Mouse (Mus musculus): ENCODE results near the gene Qrich2. TPM values are rescaled to one million over a fixed set of nuclear protein-coding genes. Genes with fewer than 3 reads are reported as not detected.

Gene Qrich2
- polyA plus RNA-seq (2021; fragmentation: Nextera tagmentation), result 0.18 TPM in 1 of 2 replicates, not detected in the other
- long read RNA-seq, experiment 1, result 0 reads
- long read RNA-seq, experiment 2, result 0 reads

DNA sequence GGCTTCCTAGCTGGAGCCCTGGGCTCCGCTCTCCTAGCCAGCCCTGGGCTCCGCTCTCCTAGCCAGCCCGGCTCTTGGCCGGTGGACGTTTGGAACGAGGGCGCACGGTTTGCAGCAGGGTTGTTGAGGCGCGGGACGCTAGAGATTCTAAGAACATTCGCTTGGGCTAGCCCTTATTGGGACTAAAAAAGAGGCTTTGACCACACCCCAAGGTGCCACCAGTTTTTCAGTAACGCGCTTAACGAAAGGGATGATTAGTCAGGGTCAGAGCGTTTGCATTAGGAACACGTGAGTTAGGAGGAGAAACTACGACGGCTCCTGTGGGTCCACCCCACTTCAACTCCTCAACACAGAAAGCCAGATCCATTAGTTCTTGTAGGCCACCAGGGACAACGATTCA is at the start of gene Qrich2:
Gene Qrich2, minus strand, starts transcription at position 101 of the 400 bp plus-strand sequence.

DNA sequence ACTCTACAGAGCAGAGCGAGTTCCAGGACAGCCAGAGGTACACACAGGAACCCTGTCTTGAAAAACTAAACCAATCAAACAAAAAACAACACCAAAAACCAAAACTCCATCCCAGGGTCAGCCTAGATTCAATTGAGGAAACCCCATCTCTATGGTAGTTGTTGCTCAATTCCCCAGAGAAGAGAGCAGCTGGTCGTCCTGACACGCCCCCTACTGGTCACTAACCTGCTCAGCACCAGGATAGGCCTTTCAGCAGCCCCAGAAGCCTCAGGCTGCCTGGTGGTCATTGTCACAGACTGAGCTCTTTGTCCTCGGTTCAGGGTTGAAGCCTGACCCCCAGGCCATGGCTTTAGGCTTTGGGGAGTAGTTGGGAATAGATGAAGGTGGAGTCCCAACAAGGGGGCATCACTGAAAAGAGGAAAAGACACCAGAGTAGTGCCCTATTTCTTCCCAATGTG is 27.8 kb upstream of the Qrich2 start, which contains the start of gene Prpsap1:
Gene Prpsap1, minus strand, starts transcription at position 408 of the 458 bp plus-strand sequence.

DNA sequence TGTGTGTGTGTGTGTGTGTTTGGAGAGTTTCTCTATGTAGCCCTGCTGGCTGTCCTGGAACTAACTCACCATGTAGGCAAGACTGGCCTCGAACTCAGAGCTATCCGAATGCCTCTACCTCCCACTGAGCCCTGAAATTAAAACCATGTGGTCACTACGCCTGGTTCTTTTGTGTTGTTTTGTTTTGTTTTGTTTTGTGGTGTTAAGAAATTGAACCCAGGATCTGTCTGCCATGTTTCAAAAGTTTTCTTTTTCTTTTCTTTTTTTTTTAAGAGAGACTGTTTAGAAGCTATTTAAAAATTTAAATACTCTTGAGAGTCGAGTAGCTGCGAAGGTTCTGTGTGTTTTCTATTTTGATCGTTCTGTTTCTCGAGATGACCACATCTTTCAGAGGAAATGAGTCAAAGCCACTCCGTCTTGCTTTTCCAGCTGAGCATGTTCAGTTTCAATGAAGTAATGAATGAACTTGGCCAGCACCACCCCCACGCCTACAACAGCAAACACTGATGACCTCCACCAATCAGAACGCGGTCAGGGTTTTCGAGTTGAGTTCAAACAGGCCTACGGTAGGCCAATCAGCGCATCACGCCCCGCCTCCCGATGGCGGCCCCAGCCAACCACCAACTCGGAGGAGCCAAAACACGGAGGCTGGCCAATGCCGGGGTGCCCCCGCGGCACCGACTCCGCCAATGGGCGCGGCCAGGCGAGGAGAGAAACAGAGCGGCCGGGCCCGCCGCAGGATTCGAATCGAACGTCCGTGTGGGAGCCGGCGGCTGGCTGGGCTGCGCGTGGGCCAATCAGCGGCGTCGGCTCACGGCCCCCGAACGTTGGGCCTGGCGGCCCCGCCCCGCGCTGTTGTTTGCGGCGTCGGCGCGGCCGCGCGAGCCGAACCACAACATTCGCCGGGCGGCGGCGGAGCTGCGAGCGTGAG is 32.4 kb downstream of the Qrich2 start, which contains the start of gene Ubald2:
Gene Ubald2, plus strand, starts transcription at position 739 of the 931 bp plus-strand sequence.

DNA sequence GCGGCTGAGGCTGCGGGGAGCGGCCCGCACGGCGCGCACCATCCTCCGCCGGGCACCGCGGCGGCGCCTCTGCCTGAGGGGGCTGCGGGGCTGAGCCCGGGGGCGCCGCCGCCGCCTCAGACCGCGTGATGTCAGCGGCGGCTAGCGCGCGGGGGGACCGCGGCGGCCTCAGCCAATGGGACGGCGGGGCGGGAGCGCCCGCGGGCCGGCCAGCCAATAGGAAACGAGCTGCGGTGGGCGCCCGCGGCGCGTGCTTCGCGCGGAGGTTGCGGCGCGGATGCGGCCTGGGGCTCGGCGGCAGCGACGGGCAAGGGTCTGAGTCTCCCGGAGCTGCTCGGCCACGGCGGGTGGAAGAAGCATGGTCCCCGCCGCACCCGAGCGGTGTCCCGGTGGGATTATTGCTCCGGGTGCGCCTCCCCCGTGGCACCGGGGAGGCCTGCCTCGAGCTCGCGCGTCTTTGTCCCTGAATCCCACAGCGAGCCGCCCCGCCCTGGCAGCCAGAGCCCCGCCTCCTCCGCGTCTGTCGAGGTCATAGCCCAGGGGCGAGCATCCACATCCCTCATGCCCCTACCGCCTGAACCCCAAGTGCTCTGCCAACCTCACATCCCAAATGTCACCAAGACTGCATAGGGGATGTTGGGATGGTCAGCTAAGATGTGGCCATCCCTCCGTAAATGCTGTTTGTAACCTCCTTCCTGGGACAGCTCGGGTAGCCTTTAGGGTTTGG is 53.0 kb downstream of the Qrich2 start, which contains the start of gene Rnf157:
Gene Rnf157, minus strand, starts transcription at position 129 of the 727 bp plus-strand sequence.

Other genes with a start within 250 kb of the Qrich2 start
- 0.38 and 0.49 TPM in 2 replicates for gene Evpl, start 228.2 kb downstream of the Qrich2 start, polyA plus RNA-seq (2021; fragmentation: Nextera tagmentation)
- 29.3 and 32.2 TPM in 2 replicates for gene Srp68, start 192.0 kb downstream of the Qrich2 start, polyA plus RNA-seq (2021; fragmentation: Nextera tagmentation)
- 0.18 and 0.33 TPM in 2 replicates for gene Galr2, start 185.3 kb downstream of the Qrich2 start, polyA plus RNA-seq (2021; fragmentation: Nextera tagmentation)
- gene Exoc7, start 159.0 kb downstream of the Qrich2 start, polyA plus RNA-seq (2021; fragmentation: Nextera tagmentation), result 45.3 and 58.0 TPM in 2 replicates
- 2.8 and 4.0 TPM in 2 replicates for gene Foxj1, start 130.8 kb downstream of the Qrich2 start, polyA plus RNA-seq (2021; fragmentation: Nextera tagmentation)
- 29.6 and 31.2 TPM in 2 replicates for gene Rnf157, start 53.2 kb downstream of the Qrich2 start, polyA plus RNA-seq (2021; fragmentation: Nextera tagmentation)
- 4.3 and 6.8 TPM in 2 replicates for gene Ubald2, start 32.1 kb downstream of the Qrich2 start, polyA plus RNA-seq (2021; fragmentation: Nextera tagmentation)
- gene Prpsap1, start 28.0 kb upstream of the Qrich2 start, polyA plus RNA-seq (2021; fragmentation: Nextera tagmentation), result 58.7 and 68.3 TPM in 2 replicates
- gene Sphk1, start 64.7 kb upstream of the Qrich2 start, polyA plus RNA-seq (2021; fragmentation: Nextera tagmentation), result 0.93 and 3.0 TPM in 2 replicates
- gene Ube2o, start 115.2 kb upstream of the Qrich2 start, polyA plus RNA-seq (2021; fragmentation: Nextera tagmentation), result 13.6 TPM in 2 replicates
- not detected in 2 replicates for gene Aanat, start 120.2 kb upstream of the Qrich2 start, polyA plus RNA-seq (2021; fragmentation: Nextera tagmentation)
- gene Rhbdf2, start 160.8 kb upstream of the Qrich2 start, polyA plus RNA-seq (2021; fragmentation: Nextera tagmentation), result 0.29 and 0.50 TPM in 2 replicates
- gene Prcd, start 187.3 kb upstream of the Qrich2 start, polyA plus RNA-seq (2021; fragmentation: Nextera tagmentation), result 7.2 and 22.4 TPM in 2 replicates
- gene Cygb, start 188.1 kb upstream of the Qrich2 start, polyA plus RNA-seq (2021; fragmentation: Nextera tagmentation), result 27.4 and 28.1 TPM in 2 replicates

All from layer of hippocampus, adult 6 months (tissue).